Mouse (Mus musculus) liver, postnatal 0 days (tissue): Measurements from ENCODE around the gene Acot13.

ENCODE experiments used
- CTCF ChIP-seq: sonication (generic); IDR thresholded peaks from 2 replicates; pipeline ENCODE4 v1.5.1; 2016; ENCODE audit warnings: antibody characterized with exemption, low read depth
- EP300 ChIP-seq: IDR thresholded peaks from 2 replicates; pipeline ENCODE4 v1.6.1; 2016; ENCODE audit warnings: antibody characterized with exemption, low read depth, mild to moderate bottlenecking

DNA sequence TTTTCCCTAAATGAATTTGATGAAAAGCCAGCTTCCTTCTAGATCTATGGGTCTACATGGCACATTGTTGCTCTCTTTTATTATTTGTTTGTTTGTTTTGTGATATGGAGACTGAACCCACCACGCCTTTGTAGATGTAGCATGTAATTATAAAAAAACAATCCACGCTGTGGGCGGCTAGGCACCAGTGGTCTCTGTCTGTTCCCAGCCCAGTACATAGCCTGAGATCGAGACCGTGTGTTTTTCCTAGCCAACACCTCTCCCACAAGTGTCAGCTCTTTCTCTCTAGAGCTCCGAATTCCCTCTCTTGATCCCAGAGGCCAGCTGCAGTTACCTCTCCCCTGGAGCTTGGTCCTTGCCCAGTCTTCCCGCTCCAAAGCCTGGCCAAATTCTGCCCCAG lies 36.9 kb upstream of the Acot13 start:
- TF ChIP-seq CTCF (no peak), EP300 (no peak)
